Mouse (Mus musculus): ENCODE measurements around the gene Eomes. TPM values are rescaled to one million over a fixed set of nuclear protein-coding genes. Genes with fewer than 3 reads are reported as not detected.

The Eomes gene
- polyA plus RNA-seq, 1 experiment from 2014 or later = 0.10 TPM

DNA sequence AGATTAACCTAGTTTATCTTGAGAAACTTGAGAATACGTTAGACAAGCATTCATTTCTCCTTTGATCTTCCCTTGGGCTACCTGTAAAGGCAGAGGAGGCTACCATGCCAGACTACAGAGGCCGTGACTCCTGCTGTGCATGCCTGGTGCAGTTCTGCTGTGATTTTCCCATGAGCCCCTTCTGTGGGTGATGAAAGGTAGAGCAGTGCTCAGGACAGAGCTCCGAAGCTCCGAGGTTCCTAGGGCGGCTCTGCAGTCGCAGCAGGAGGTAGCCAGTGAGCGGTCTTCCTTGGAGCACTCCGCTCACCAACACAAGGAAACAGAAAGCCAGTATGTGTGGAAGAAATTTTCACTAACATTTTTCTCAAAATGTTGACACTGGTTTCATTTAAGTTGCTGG is 43.6 kb downstream of the Eomes start:
- no peak overlapping the region for H3K9ac ChIP-seq (ENCODE audit: low read depth, low read length)
- H3K9me3 ChIP-seq (ENCODE audit: control insufficient read depth, low read length) = no peaks in the 10 kb centered on the region
- 85% methylated on average over 8 of the region's 8 CpGs for WGBS
- no peak overlapping the region for H3K4me2 ChIP-seq (ENCODE audit: low read depth, low read length)
- no peak overlapping the region for H3K4me3 ChIP-seq (ENCODE audit: low read length)
- ATAC-seq = no peak
- no peaks in the 10 kb centered on the region for H3K27me3 ChIP-seq (replicated peaks; ENCODE audit: control insufficient read depth, insufficient read depth, low read length)
- peaks cover 12% of the 10 kb centered on the region; the same call in 1 of the 2 replicates for H3K4me1 ChIP-seq (ENCODE audit: control insufficient read depth, insufficient read depth, low read length)
- H3K36me3 ChIP-seq (ENCODE audit: control insufficient read depth, insufficient read depth, low read length) = peaks cover 5% of the 10 kb centered on the region
- no peak overlapping the region for H3K27ac ChIP-seq (ENCODE audit: low read length)

GRCm38 (mm10) chr9:118523738-118524137 is 45.7 kb downstream of the Eomes start:
- Histone ChIP-seq H3K27ac (ENCODE audit: low read length) (no peak overlapping the region), H3K9me3 (ENCODE audit: control insufficient read depth, low read length) (no peaks in the 10 kb centered on the region), H3K4me3 (ENCODE audit: low read length) (no peak overlapping the region), H3K27me3 (replicated peaks; ENCODE audit: control insufficient read depth, insufficient read depth, low read length) (no peaks in the 10 kb centered on the region), H3K36me3 (ENCODE audit: control insufficient read depth, insufficient read depth, low read length) (peaks cover 14% of the 10 kb centered on the region), H3K4me1 (ENCODE audit: control insufficient read depth, insufficient read depth, low read length) (peaks cover 10% of the 10 kb centered on the region; the same call in 1 of the 2 replicates), H3K4me2 (ENCODE audit: low read depth, low read length) (no peak overlapping the region), H3K9ac (ENCODE audit: low read depth, low read length) (no peak overlapping the region)
- ATAC-seq = no peak
- 92% methylated on average over 11 of the region's 11 CpGs for WGBS

DNA sequence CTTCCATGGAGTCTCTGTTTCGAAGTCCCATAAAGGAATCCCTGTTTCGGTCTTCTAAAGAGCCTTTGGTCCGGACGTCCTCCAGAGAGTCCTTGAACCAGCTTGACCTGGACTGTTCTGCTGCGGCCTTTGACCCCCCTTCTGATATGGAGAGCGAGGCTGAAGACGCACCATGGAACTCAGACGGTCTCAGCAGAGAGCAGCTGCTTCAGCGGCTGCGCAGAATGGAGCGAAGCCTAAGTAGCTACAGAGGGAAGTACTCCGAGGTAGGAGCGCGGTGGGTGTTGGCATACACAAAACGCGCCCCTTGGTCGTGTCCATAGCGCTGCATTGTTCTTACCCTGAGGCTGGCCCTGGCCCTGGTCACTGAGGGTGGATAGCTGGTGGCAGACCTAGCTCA is 49.0 kb downstream of the Eomes start:
- WGBS = 89% methylated on average over 18 of the region's 18 CpGs
- no peak for ATAC-seq

GRCm38 (mm10) chr9:118529783-118530182 is 51.8 kb downstream of the Eomes start:
- H3K27me3 ChIP-seq (replicated peaks; ENCODE audit: control insufficient read depth, insufficient read depth, low read length) = no peaks in the 10 kb centered on the region
- H3K36me3 ChIP-seq (ENCODE audit: control insufficient read depth, insufficient read depth, low read length) = peaks cover 18% of the 10 kb centered on the region
- no peak overlapping the region for H3K4me2 ChIP-seq (ENCODE audit: low read depth, low read length)
- WGBS = 85% methylated on average over 3 of the region's 3 CpGs
- H3K4me3 ChIP-seq (ENCODE audit: low read length) = no peak overlapping the region
- no peaks in the 10 kb centered on the region for H3K9me3 ChIP-seq (ENCODE audit: control insufficient read depth, low read length)
- ATAC-seq = no peak
- H3K27ac ChIP-seq (ENCODE audit: low read length) = no peak overlapping the region
- no peak overlapping the region for H3K9ac ChIP-seq (ENCODE audit: low read depth, low read length)
- H3K4me1 ChIP-seq (ENCODE audit: control insufficient read depth, insufficient read depth, low read length) = no peaks in the 10 kb centered on the region

More for the DNA sequence above, 49.0 kb downstream of the Eomes start:
- Histone ChIP-seq H3K36me3 (ENCODE audit: control insufficient read depth, insufficient read depth, low read length) (peaks cover 17% of the 10 kb centered on the region), H3K4me3 (ENCODE audit: low read length) (no peak overlapping the region), H3K27me3 (replicated peaks; ENCODE audit: control insufficient read depth, insufficient read depth, low read length) (no peaks in the 10 kb centered on the region), H3K9ac (ENCODE audit: low read depth, low read length) (no peak overlapping the region), H3K27ac (ENCODE audit: low read length) (no peak overlapping the region), H3K9me3 (ENCODE audit: control insufficient read depth, low read length) (no peaks in the 10 kb centered on the region), H3K4me2 (ENCODE audit: low read depth, low read length) (no peak overlapping the region), H3K4me1 (ENCODE audit: control insufficient read depth, insufficient read depth, low read length) (no peaks in the 10 kb centered on the region)

GRCm38 (mm10) chr9:118530679-118531078 is 52.7 kb downstream of the Eomes start:
- peaks cover 14% of the 10 kb centered on the region for H3K36me3 ChIP-seq (ENCODE audit: control insufficient read depth, insufficient read depth, low read length)
- 75% methylated on average over 6 of the region's 6 CpGs for WGBS

DNA sequence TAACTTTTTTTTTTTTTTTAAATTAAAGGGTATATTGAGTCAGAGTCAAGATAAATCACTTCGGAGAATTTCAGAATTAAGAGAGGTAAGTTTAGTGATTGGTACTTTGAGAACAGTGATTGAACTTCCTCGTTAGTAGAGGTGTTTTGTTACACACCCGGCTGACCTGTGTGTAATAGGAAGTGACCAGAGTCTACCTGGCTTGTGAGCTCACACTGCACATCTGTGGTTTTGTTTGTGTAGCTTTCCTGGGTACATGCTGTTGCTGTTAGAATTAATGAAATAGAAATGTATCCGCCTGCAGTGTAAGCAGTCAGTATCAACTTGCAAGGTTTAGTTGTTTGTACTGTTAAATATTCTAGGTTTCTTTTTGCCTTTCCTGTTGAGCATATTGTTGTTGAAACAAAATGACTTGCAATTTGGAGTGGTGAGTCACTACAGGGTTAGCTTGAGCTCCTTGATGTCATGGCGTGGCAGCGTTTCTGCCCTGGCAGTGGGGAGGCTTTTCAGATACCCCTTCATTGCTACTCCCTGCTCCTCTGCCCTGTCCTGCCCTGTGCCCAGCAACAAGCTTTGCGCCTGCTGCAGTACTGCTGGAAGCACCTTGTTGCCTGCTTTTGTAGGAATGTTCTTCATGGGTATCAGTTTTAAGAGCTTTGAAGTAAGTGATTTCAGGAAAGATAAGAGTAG is 54.6 kb downstream of the Eomes start:
- H3K27me3 ChIP-seq (replicated peaks; ENCODE audit: control insufficient read depth, insufficient read depth, low read length) = no peaks in the 10 kb centered on the region
- no peaks in the 10 kb centered on the region for H3K9me3 ChIP-seq (ENCODE audit: control insufficient read depth, low read length)
- peaks cover 16% of the 10 kb centered on the region for H3K36me3 ChIP-seq (ENCODE audit: control insufficient read depth, insufficient read depth, low read length)
- no peaks in the 10 kb centered on the region for H3K4me1 ChIP-seq (ENCODE audit: control insufficient read depth, insufficient read depth, low read length)
- no peak overlapping the region for H3K9ac ChIP-seq (ENCODE audit: low read depth, low read length)
- H3K4me3 ChIP-seq (ENCODE audit: low read length) = no peak overlapping the region
- H3K4me2 ChIP-seq (ENCODE audit: low read depth, low read length) = no peak overlapping the region
- WGBS = 89% methylated on average over 7 of the region's 7 CpGs
- no peak overlapping the region for H3K27ac ChIP-seq (ENCODE audit: low read length)
- no peak for ATAC-seq

More at GRCm38 (mm10) chr9:118530679-118531078, 52.7 kb downstream of the Eomes start:
- H3K4me3 ChIP-seq (ENCODE audit: low read length) = no peak overlapping the region
- H3K9ac ChIP-seq (ENCODE audit: low read depth, low read length) = no peak overlapping the region
- no peak overlapping the region for H3K4me2 ChIP-seq (ENCODE audit: low read depth, low read length)
- no peak for ATAC-seq
- no peaks in the 10 kb centered on the region for H3K27me3 ChIP-seq (replicated peaks; ENCODE audit: control insufficient read depth, insufficient read depth, low read length)
- H3K27ac ChIP-seq (ENCODE audit: low read length) = no peak overlapping the region
- H3K4me1 ChIP-seq (ENCODE audit: control insufficient read depth, insufficient read depth, low read length) = no peaks in the 10 kb centered on the region
- H3K9me3 ChIP-seq (ENCODE audit: control insufficient read depth, low read length) = no peaks in the 10 kb centered on the region

Other genes with a start within 250 kb of the Eomes start
- 52.2 and 54.0 TPM in 2 replicates for gene Golga4, start 28.1 kb downstream of the Eomes start, polyA plus RNA-seq (2015; fragmentation: Nextera tagmentation; extraction: Ambion mirVana)
- gene Itga9, start 128.5 kb downstream of the Eomes start, polyA plus RNA-seq (2015; fragmentation: Nextera tagmentation; extraction: Ambion mirVana) = 3.5 and 3.7 TPM in 2 replicates

Data from intestine, embryonic 16.5 days (tissue).